Mouse (Mus musculus) CD4-positive, CD25-positive, alpha-beta regulatory T cell, adult 2 months (primary cell): ENCODE data around the gene Olfr243.
"Not testable (repeated sequence)": the region's sequence is repeated elsewhere in the genome, so short reads cannot be mapped to it uniquely, and the experiment has no call there.

ENCODE experiments used
- DNase-seq: peaks from one replicate; pipeline ENCODE4 v3.0.0-alpha.2; 2012; ENCODE audit warnings: low read depth, low spot score

Gene Olfr243

GRCm38 (mm10) chr7:103714371-103714770, at the start of gene Olfr243:
Gene Olfr243 (plus strand): TSS chr7:103714671.
- DNase-seq: no peak

DNA sequence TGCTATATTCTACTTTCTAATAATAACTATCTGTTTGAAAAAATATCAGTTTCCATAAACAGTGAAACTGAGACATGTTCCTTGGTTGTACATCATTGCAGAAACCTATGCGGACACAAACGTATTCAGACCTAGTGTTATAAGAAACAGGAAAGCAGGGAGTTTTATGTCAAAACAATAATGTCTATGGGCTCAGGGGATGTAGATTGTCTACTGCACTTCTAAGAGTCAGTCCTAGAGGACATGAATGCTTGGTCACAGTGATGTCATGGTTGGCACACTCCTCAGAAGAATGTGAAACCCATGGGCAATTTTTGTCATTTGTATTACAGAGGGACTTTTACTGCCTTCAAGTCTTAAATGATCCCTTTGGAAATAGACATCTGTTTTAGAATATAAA, 43.4 kb upstream of the Olfr243 start, which contains the start of gene Olfr624:
Gene Olfr624, minus strand, starts transcription at position 101 of the 400 bp plus-strand sequence.
- no peak for DNase-seq

DNA sequence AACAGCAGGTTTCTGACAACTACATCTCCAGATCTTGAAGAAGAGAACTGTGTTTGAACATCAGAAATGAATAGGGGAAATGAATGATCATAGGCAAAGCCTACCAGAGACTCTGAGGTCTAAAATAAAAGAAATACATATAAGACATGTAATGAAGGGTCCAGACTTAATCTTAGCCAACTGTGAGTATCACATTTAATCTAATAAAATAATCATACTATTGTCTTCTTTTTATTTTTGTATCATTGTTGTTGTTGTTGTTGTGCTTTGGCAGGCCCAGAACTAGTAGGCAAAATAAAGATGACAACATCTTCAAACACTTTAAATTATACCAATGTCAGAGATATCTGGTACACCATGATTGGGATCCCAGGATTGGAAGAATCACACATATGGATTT, 32.1 kb upstream of the Olfr243 start, which contains the start of gene Olfr625-ps1:
Gene Olfr625-ps1, plus strand, starts transcription at position 301 of the 400 bp plus-strand sequence.
- DNase-seq: no peak

GRCm38 (mm10) chr7:103699469-103699868, 15.0 kb upstream of the Olfr243 start:
- no peak for DNase-seq

GRCm38 (mm10) chr7:103712024-103712423, 2.4 kb upstream of the Olfr243 start:
- DNase-seq: peak; percentile 40

- not testable (repeated sequence) for DNase-seq
Observed at GRCm38 (mm10) chr7:103716398-103716797, 1.9 kb downstream of the Olfr243 start.

GRCm38 (mm10) chr7:103730074-103730473, 15.6 kb downstream of the Olfr243 start, which contains the start of gene Olfr628:
Gene Olfr628 (plus strand): TSS chr7:103730374.
- no peak for DNase-seq

DNA sequence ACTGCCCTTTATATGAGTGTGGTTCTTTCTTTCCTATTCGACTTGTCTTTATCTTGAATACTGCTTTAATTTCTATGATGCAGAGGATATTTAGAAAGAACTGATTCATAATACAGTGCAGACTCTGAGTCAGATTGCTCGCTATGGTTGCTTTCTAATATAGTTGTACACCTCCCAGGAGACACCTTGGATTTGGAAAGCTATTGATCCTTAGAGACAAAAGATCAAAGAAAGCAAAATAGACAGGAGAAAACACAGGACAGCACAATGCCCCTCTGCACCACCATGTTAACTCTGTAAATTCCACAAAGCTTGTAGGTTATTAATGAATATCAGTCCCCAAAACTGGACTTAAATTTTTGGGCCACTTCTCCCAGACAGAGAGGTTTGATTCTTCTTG, 30.4 kb downstream of the Olfr243 start, which contains the start of gene Olfr629:
Gene Olfr629, minus strand, starts transcription at position 101 of the 400 bp plus-strand sequence.
- no peak for DNase-seq

- DNase-seq: no peak
Observed at GRCm38 (mm10) chr7:103757233-103757632, 42.8 kb downstream of the Olfr243 start, which contains the start of gene Olfr630. Gene Olfr630 (minus strand): TSS chr7:103757333.

DNA sequence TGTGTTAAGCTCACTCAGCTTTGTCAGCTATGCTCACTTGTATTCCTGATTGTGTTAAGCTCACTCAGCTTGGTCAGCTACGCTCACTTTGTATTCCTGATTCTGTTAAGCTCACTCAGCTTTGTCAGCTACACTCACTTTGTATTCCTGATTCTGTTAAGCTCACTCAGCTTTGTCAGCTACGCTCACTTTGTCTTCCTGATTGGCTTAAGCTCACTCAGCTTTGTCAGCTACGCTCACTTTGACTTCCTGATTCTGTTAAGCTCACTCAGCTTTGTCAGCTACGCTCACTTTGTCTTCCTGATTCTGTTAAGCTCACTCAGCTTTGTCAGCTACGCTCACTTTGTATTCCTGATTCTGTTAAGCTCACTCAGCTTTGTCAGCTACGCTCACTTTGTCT, 47.7 kb downstream of the Olfr243 start:
- peak; percentile 45 for DNase-seq

GRCm38 (mm10) chr7:103767687-103768086, 53.2 kb downstream of the Olfr243 start:
- DNase-seq: not testable (repeated sequence)
